Mouse (Mus musculus): ENCODE measurements around the gene Gm3526. TPM values are rescaled to one million over a fixed set of nuclear protein-coding genes. Genes with fewer than 3 reads are reported as not detected.

The Gm3526 gene
- polyA plus RNA-seq (2012; rRNA removed; ENCODE audit: low replicate concordance) = not detected in 2 replicates

GRCm38 (mm10) chr14:5260480-5260879 lies at the start of gene Gm3526:
Gm3526 (minus strand) TSS chr14:5260580.

Other genes starting within 250 kb of the Gm3526 start
- not detected in 2 replicates for gene Gm3298, start 244.7 kb downstream of the Gm3526 start, polyA plus RNA-seq (2012; rRNA removed; ENCODE audit: low replicate concordance)
- gene 4930555G01Rik, start 210.0 kb downstream of the Gm3526 start, polyA plus RNA-seq (2012; rRNA removed; ENCODE audit: low replicate concordance) = not detected in 2 replicates
- gene Gm8281, start 189.5 kb downstream of the Gm3526 start, polyA plus RNA-seq (2012; rRNA removed; ENCODE audit: low replicate concordance) = 0.29 TPM in 1 of 2 replicates, not detected in the other
- not detected in 2 replicates for gene Gm8279, start 129.1 kb downstream of the Gm3526 start, polyA plus RNA-seq (2012; rRNA removed; ENCODE audit: low replicate concordance)
- gene Gm3317, start 96.0 kb downstream of the Gm3526 start, polyA plus RNA-seq (2012; rRNA removed; ENCODE audit: low replicate concordance) = not detected in 2 replicates
- gene Gm8271, start 74.8 kb downstream of the Gm3526 start, polyA plus RNA-seq (2012; rRNA removed; ENCODE audit: low replicate concordance) = not detected in 2 replicates
- gene Gm3542, start 74.3 kb upstream of the Gm3526 start, polyA plus RNA-seq (2012; rRNA removed; ENCODE audit: low replicate concordance) = not detected in 2 replicates
- 0.13 TPM in 1 of 2 replicates, not detected in the other for gene Gm3500, start 128.5 kb upstream of the Gm3526 start, polyA plus RNA-seq (2012; rRNA removed; ENCODE audit: low replicate concordance)
- 0.10 and 0.26 TPM in 2 replicates for gene Gm3194, start 194.9 kb upstream of the Gm3526 start, polyA plus RNA-seq (2012; rRNA removed; ENCODE audit: low replicate concordance)
- not detected in 2 replicates for gene Gm8246, start 217.2 kb upstream of the Gm3526 start, polyA plus RNA-seq (2012; rRNA removed; ENCODE audit: low replicate concordance)
- gene Gm3187, start 223.6 kb upstream of the Gm3526 start, polyA plus RNA-seq (2012; rRNA removed; ENCODE audit: low replicate concordance) = not detected in 2 replicates
- gene Gm3488, start 241.1 kb upstream of the Gm3526 start, polyA plus RNA-seq (2012; rRNA removed; ENCODE audit: low replicate concordance) = 0.20 TPM in 1 of 2 replicates, not detected in the other

Data from mammary gland, adult 2 months (tissue).